Mouse (Mus musculus) cerebellum, postnatal 10 days (tissue): ENCODE measurements at regions not wholly inside any gene's neighbourhood (a gene's known extent, or its start where the extent isn't known, plus 50 kb on each side); places are given as distances from the start of the nearest gene placed in this dataset.

Source experiments
- DNase-seq, 2 experiments: peaks; one replicate each; pipeline ENCODE4 v3.0.0; 2021; ENCODE audit warnings: mixed read lengths in 2 of 2

GRCm38 (mm10) chr1:60627367-60627766, 60.5 kb upstream of the Raph1 start:
- no peak for DNase-seq

- peak in 1 of 2 experiments; percentile 6 for DNase-seq
Measured at GRCm38 (mm10) chr1:60625698-60626486, 59.0 kb upstream of the Raph1 start.

GRCm38 (mm10) chr1:60624231-60624630, 57.3 kb upstream of the Raph1 start:
- DNase-seq: no peak

GRCm38 (mm10) chr1:60623440-60624016, 56.6 kb upstream of the Raph1 start:
- DNase-seq: no peak

GRCm38 (mm10) chr1:60621770-60622169, 54.9 kb upstream of the Raph1 start:
- no peak for DNase-seq

GRCm38 (mm10) chr1:60621064-60621726, 54.3 kb upstream of the Raph1 start:
- no peak for DNase-seq

- DNase-seq: no peak
Measured at GRCm38 (mm10) chr1:60618389-60618788, 51.5 kb upstream of the Raph1 start.

- DNase-seq: no peak
Measured at GRCm38 (mm10) chr1:60616916-60617315, 50.0 kb upstream of the Raph1 start.
